Mouse (Mus musculus) bone marrow macrophage, adult 2 months (primary cell): ENCODE measurements around the gene Kpna6.

Experiments
- CTCF ChIP-seq: IDR thresholded peaks from 2 replicates; pipeline ENCODE4 v1.5.1; 2012; ENCODE audit warnings: low read depth, mild to moderate bottlenecking, low read length, moderate library complexity
- POLR2A ChIP-seq: IDR thresholded peaks from 2 replicates; pipeline ENCODE4 v1.6.1; 2012; ENCODE audit warnings: mild to moderate bottlenecking, low read depth, low read length, borderline replicate concordance

DNA sequence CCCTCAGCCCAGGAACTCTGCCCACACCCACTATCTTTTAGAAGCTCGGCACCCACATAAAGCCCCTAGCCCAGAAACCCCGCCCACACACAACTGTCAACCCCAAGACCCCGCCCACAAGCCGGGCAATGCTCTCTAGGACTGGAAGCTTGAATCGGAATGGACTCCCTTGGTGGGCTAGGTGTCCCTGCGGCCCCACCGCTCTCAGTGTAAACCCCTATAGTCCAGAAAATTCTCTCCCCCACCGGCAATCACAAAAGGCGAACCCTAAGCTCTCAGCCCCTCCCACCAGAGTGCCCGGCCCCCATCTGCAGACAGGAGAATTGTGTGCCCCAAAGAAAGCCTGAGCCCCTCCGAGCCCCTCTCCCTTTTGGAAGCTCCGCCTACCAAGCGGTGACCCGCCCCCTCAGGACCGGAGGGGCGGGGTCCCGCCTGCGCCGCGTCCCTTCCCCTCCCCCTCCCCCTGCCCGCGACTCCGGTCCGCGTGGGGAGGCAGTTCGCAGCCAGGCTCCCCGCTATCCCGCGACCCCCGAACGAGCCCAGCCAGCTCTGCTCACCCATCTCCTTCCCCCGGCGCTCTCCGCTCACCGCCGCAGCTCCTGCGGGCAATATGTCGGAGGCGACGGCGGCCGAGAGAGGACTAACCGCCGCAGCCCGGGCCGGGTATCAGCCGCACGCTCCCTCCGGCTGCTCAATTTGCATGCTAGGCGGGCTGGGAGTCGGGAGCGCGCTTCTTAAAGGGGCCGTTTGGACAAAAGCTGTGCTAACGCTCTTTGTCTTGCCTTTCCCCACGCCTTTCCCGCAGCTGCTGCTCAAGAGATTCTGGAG lies 23.8 kb upstream of the Kpna6 start, which contains the start of gene Tmem39b:
- TF ChIP-seq CTCF (no peak), POLR2A (no peak)
